Mouse (Mus musculus): ENCODE measurements around the gene Cnot11. TPM values are rescaled to one million over a fixed set of nuclear protein-coding genes. Genes with fewer than 3 reads are reported as not detected.

The Cnot11 gene
- polyA plus RNA-seq, 1 experiment from 2014 or later: 19.4 TPM

GRCm38 (mm10) chr1:39561920-39562319, 27.1 kb downstream of the Cnot11 start:
- no peaks in the 10 kb centered on the region for H3K9me3 ChIP-seq (replicated peaks)
- H3K9ac ChIP-seq: no peak overlapping the region
- peaks cover 31% of the 10 kb centered on the region for H3K36me3 ChIP-seq
- H3K27me3 ChIP-seq: no peaks in the 10 kb centered on the region
- no peak overlapping the region for H3K27ac ChIP-seq (replicated peaks)
- no peak overlapping the region for H3K4me3 ChIP-seq (replicated peaks)
- ATAC-seq (ENCODE audit: insufficient number of reproducible peaks, low FRiP score, low TSS enrichment, low read depth): no peak
- WGBS: 31% methylated on average over 1 of the region's 1 CpGs
- H3K4me2 ChIP-seq (replicated peaks): no peak overlapping the region
- H3K4me1 ChIP-seq: no peaks in the 10 kb centered on the region

GRCm38 (mm10) chr1:39563161-39563560, 28.4 kb downstream of the Cnot11 start:
- no peak overlapping the region for H3K27ac ChIP-seq (replicated peaks)
- no peaks in the 10 kb centered on the region for H3K9me3 ChIP-seq (replicated peaks)
- no peak overlapping the region for H3K4me3 ChIP-seq (replicated peaks)
- H3K9ac ChIP-seq: no peak overlapping the region
- H3K4me1 ChIP-seq: no peaks in the 10 kb centered on the region; the same call in 1 of the 2 replicates
- peaks cover 25% of the 10 kb centered on the region for H3K36me3 ChIP-seq
- no peaks in the 10 kb centered on the region for H3K27me3 ChIP-seq
- ATAC-seq (ENCODE audit: insufficient number of reproducible peaks, low FRiP score, low TSS enrichment, low read depth): no peak
- 91% methylated on average over 7 of the region's 7 CpGs for WGBS
- no peak overlapping the region for H3K4me2 ChIP-seq (replicated peaks)

GRCm38 (mm10) chr1:39564603-39565002, 29.8 kb downstream of the Cnot11 start:
- Histone ChIP-seq H3K4me3 (replicated peaks) (no peak overlapping the region), H3K4me2 (replicated peaks) (no peak overlapping the region), H3K9me3 (replicated peaks) (no peaks in the 10 kb centered on the region), H3K4me1 (no peaks in the 10 kb centered on the region; the same call in 1 of the 2 replicates), H3K36me3 (peaks cover 25% of the 10 kb centered on the region), H3K9ac (no peak overlapping the region), H3K27me3 (no peaks in the 10 kb centered on the region), H3K27ac (replicated peaks) (no peak overlapping the region)
- 77% methylated on average over 3 of the region's 3 CpGs for WGBS
- no peak for ATAC-seq (ENCODE audit: insufficient number of reproducible peaks, low FRiP score, low TSS enrichment, low read depth)

GRCm38 (mm10) chr1:39568079-39568478, 33.3 kb downstream of the Cnot11 start:
- Histone ChIP-seq H3K27me3 (no peaks in the 10 kb centered on the region), H3K27ac (replicated peaks) (no peak overlapping the region), H3K4me3 (replicated peaks) (no peak overlapping the region), H3K4me1 (peaks cover 5% of the 10 kb centered on the region; the same call in 1 of the 2 replicates), H3K9ac (no peak overlapping the region), H3K36me3 (peaks cover 14% of the 10 kb centered on the region), H3K4me2 (replicated peaks) (no peak overlapping the region), H3K9me3 (replicated peaks) (no peaks in the 10 kb centered on the region)
- no peak for ATAC-seq (ENCODE audit: insufficient number of reproducible peaks, low FRiP score, low TSS enrichment, low read depth)

DNA sequence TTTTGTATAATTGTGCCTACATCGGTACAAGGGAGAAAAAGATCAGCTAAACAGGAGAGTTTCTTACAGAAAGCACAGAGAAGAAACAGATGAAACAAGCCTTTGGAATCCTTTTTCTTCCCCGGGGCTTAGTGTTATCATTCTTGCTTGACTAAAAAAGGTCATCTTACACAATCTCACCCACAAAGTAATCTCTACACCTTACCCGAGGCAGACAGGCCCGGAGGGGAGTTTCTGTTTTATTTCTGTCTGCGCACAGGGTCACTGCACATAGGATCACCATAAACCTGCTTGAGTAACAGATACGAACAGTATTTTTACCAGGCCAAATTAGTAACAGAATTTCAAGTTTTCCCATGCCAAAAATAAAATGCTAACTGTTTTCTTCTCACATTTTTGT, 36.9 kb downstream of the Cnot11 start:
- H3K27ac ChIP-seq (replicated peaks): no peak overlapping the region
- H3K9me3 ChIP-seq (replicated peaks): no peaks in the 10 kb centered on the region
- ATAC-seq (ENCODE audit: insufficient number of reproducible peaks, low FRiP score, low TSS enrichment, low read depth): no peak
- H3K4me2 ChIP-seq (replicated peaks): no peak overlapping the region
- H3K4me3 ChIP-seq (replicated peaks): no peak overlapping the region
- H3K36me3 ChIP-seq: no peaks in the 10 kb centered on the region
- 38% methylated on average over 6 of the region's 6 CpGs for whole genome bisulfite sequencing
- H3K4me1 ChIP-seq: peaks cover 22% of the 10 kb centered on the region
- H3K27me3 ChIP-seq: no peaks in the 10 kb centered on the region
- no peak overlapping the region for H3K9ac ChIP-seq

DNA sequence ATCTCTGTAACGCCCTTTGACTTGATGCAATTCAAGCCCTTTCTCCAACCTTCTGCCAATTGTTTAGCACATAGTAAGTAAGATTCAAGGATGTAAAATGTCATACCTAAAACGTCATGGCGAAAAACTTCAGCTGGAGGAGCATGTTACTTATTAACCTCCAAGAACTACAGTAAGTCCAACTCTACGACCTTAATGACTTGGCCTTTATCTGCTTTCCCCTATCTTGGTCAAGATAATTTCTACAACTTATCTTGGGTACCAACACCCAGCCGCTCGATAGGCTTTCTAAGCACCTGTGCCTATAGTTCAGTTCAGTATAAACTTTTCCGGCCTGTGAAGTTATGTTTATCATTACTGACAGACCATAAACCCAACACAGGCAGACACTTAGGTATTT, 39.1 kb downstream of the Cnot11 start:
- Histone ChIP-seq H3K4me1 (peaks cover 27% of the 10 kb centered on the region), H3K4me3 (replicated peaks) (no peak overlapping the region)
- no peak for ATAC-seq (ENCODE audit: insufficient number of reproducible peaks, low FRiP score, low TSS enrichment, low read depth)

DNA sequence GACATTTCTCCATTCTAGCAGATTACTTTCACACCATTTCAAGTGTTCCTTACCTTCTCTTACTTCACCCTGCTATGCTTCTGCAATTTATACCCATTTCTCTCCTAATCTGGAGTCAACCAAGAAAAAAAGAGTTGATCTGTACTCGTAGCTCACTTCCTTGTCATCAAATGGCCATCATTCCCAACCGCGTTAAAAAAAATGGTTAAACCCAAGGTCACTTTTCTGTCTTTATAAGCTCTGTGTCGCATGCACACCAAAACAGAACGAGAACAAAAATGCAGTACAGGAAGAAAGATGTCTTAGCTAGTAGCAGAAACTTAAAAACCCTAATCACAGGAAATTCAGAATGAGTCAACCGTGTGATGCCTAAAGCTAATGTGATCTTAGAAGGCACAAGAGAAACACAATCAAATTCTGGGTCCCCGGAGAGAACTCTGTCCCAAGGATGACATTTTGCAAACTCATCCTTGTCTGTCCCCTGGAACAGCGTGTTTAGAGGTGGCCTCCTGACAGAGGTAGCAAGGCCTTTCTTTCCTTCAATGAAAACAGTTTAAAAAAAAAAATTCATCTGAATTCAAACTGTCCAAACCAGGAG, 41.1 kb downstream of the Cnot11 start:
- Histone ChIP-seq H3K4me3 (replicated peaks) (peak overlapping the region; percentile 96), H3K9me3 (replicated peaks) (no peaks in the 10 kb centered on the region), H3K36me3 (no peaks in the 10 kb centered on the region), H3K27ac (replicated peaks) (peak overlapping the region; percentile 100), H3K4me1 (peaks cover 27% of the 10 kb centered on the region), H3K9ac (peak overlapping the region; percentile 93), H3K27me3 (no peaks in the 10 kb centered on the region), H3K4me2 (replicated peaks) (peak overlapping the region; percentile 62)
- 7% methylated on average over 8 of the region's 8 CpGs for WGBS
- no peak for ATAC-seq (ENCODE audit: insufficient number of reproducible peaks, low FRiP score, low TSS enrichment, low read depth)

More for the DNA sequence above, 39.1 kb downstream of the Cnot11 start:
- WGBS: 78% methylated on average over 7 of the region's 7 CpGs
- Histone ChIP-seq H3K36me3 (no peaks in the 10 kb centered on the region), H3K4me2 (replicated peaks) (no peak overlapping the region), H3K27me3 (no peaks in the 10 kb centered on the region), H3K9me3 (replicated peaks) (no peaks in the 10 kb centered on the region), H3K9ac (no peak overlapping the region), H3K27ac (replicated peaks) (no peak overlapping the region)

- Histone ChIP-seq H3K4me1 (peaks cover 27% of the 10 kb centered on the region), H3K4me3 (replicated peaks) (peak overlapping the region; percentile 96), H3K9ac (peak overlapping the region; percentile 93), H3K36me3 (no peaks in the 10 kb centered on the region), H3K4me2 (replicated peaks) (peak overlapping the region; percentile 62), H3K27ac (replicated peaks) (peak overlapping the region; percentile 100), H3K9me3 (replicated peaks) (no peaks in the 10 kb centered on the region), H3K27me3 (no peaks in the 10 kb centered on the region)
- ATAC-seq (ENCODE audit: insufficient number of reproducible peaks, low FRiP score, low TSS enrichment, low read depth): peak; percentile 81
- under 1% methylated on average over 88 of the region's 88 CpGs for WGBS
Observed at GRCm38 (mm10) chr1:39576431-39577243, 41.8 kb downstream of the Cnot11 start.

GRCm38 (mm10) chr1:39577253-39577705, 42.5 kb downstream of the Cnot11 start, which contains the start of gene Rnf149:
Gene Rnf149 (minus strand): TSS chr1:39577405.
- H3K27ac ChIP-seq (replicated peaks): peak within 1 kb of the TSS; percentile 100

GRCm38 (mm10) chr1:39578446-39578845, 43.7 kb downstream of the Cnot11 start:
- H3K4me3 ChIP-seq (replicated peaks): no peak overlapping the region
- no peaks in the 10 kb centered on the region for H3K36me3 ChIP-seq
- H3K27me3 ChIP-seq: no peaks in the 10 kb centered on the region
- H3K27ac ChIP-seq (replicated peaks): peak overlapping the region; percentile 100; the same call in 1 of the 2 replicates
- no peak for ATAC-seq (ENCODE audit: insufficient number of reproducible peaks, low FRiP score, low TSS enrichment, low read depth)
- peaks cover 22% of the 10 kb centered on the region for H3K4me1 ChIP-seq
- no peak overlapping the region for H3K4me2 ChIP-seq (replicated peaks)
- H3K9me3 ChIP-seq (replicated peaks): no peaks in the 10 kb centered on the region
- 63% methylated on average over 5 of the region's 5 CpGs for WGBS
- no peak overlapping the region for H3K9ac ChIP-seq

More at GRCm38 (mm10) chr1:39577253-39577705, 42.5 kb downstream of the Cnot11 start, which contains the start of gene Rnf149:
- Histone ChIP-seq H3K27me3 (no peaks in the 10 kb centered on the region), H3K4me3 (replicated peaks) (peak within 1 kb of the TSS; percentile 96), H3K9ac (peak within 1 kb of the TSS; percentile 93), H3K9me3 (replicated peaks) (no peaks in the 10 kb centered on the region), H3K4me1 (peaks cover 25% of the 10 kb centered on the region), H3K4me2 (replicated peaks) (peak within 1 kb of the TSS; percentile 62), H3K36me3 (no peaks in the 10 kb centered on the region)
- ATAC-seq (ENCODE audit: insufficient number of reproducible peaks, low FRiP score, low TSS enrichment, low read depth): peak; percentile 96
- WGBS: under 1% methylated on average over 49 of the region's 49 CpGs

- Histone ChIP-seq H3K4me3 (replicated peaks) (no peak overlapping the region), H3K9ac (no peak overlapping the region), H3K27me3 (no peaks in the 10 kb centered on the region), H3K9me3 (replicated peaks) (no peaks in the 10 kb centered on the region), H3K36me3 (no peaks in the 10 kb centered on the region), H3K27ac (replicated peaks) (no peak overlapping the region), H3K4me2 (replicated peaks) (no peak overlapping the region), H3K4me1 (peaks cover 22% of the 10 kb centered on the region)
- WGBS: 66% methylated on average over 6 of the region's 6 CpGs
- no peak for ATAC-seq (ENCODE audit: insufficient number of reproducible peaks, low FRiP score, low TSS enrichment, low read depth)
Observed at GRCm38 (mm10) chr1:39579139-39579538, 44.3 kb downstream of the Cnot11 start.

All from embryonic facial prominence, embryonic 15.5 days (tissue).